Mouse (Mus musculus) limb, embryonic 14.5 days (tissue): Measurements from ENCODE around the gene Tanc1. TPM values are rescaled to one million over a fixed set of nuclear protein-coding genes. Genes with fewer than 3 reads are reported as not detected.

Experiments
- ATAC-seq: fragments of 200-750 bp; cut with Nextera tagmentation; 2 replicates; pipeline ENCODE4 v1.8.0; 2017; ENCODE audit warnings: low read depth, moderate number of reproducible peaks, moderate TSS enrichment; ENCODE audit not compliant: low FRiP score
- DNase-seq: peaks from one replicate; pipeline ENCODE4 v3.0.0-alpha.2; 2015; ENCODE audit warnings: low spot score
- H3K27ac ChIP-seq: fragments of 300-500 bp; sonication (generic); replicated peaks from 2 replicates; pipeline ENCODE4 v1.5.1; 2014; ENCODE audit warnings: low read depth, mild to moderate bottlenecking, low read length, moderate library complexity, mixed read lengths
- H3K27me3 ChIP-seq: fragments of 300-500 bp; sonication (generic); 2 replicates; pipeline ENCODE4 v1.6.1; 2014; ENCODE audit warnings: low read length, mixed read lengths; ENCODE audit not compliant: control insufficient read depth, insufficient read depth
- H3K36me3 ChIP-seq: fragments of 300-500 bp; sonication (generic); 2 replicates; pipeline ENCODE4 v1.6.1; 2014; ENCODE audit warnings: mild to moderate bottlenecking, low read length, moderate library complexity, mixed read lengths; ENCODE audit not compliant: control insufficient read depth, insufficient read depth
- H3K4me1 ChIP-seq: fragments of 300-500 bp; sonication (generic); 2 replicates; pipeline ENCODE4 v1.6.1; 2014; ENCODE audit warnings: antibody characterized with exemption, low read length, mixed read lengths; ENCODE audit not compliant: control insufficient read depth, insufficient read depth
- H3K4me2 ChIP-seq: fragments of 300-500 bp; sonication (generic); replicated peaks from 2 replicates; pipeline ENCODE4 v1.6.1; 2014; ENCODE audit warnings: low read depth, mild to moderate bottlenecking, low read length, moderate library complexity; ENCODE audit not compliant: severe bottlenecking
- H3K4me3 ChIP-seq: fragments of 300-500 bp; sonication (generic); replicated peaks from 2 replicates; pipeline ENCODE4 v1.5.1; 2014; ENCODE audit warnings: low read length
- H3K9ac ChIP-seq: fragments of 300-500 bp; sonication (generic); 2 replicates; pipeline ENCODE4 v1.6.1; 2014; ENCODE audit warnings: mild to moderate bottlenecking, low read depth, low read length, moderate library complexity; ENCODE audit not compliant: severe bottlenecking
- H3K9me3 ChIP-seq: fragments of 300-500 bp; sonication (generic); 2 replicates; pipeline ENCODE4 v1.6.1; 2016; ENCODE audit warnings: low read length; ENCODE audit not compliant: control insufficient read depth
- POLR2A ChIP-seq: fragments of 200-500 bp; IDR thresholded peaks from 2 replicates; pipeline ENCODE4 v1.8.0; 2012; ENCODE audit warnings: inconsistent platforms, mild to moderate bottlenecking, moderate library complexity, borderline replicate concordance; ENCODE audit not compliant: insufficient read depth, insufficient read length; ENCODE audit errors: extremely low read depth
- WGBS: fragments of 180-500 bp; shearing (Covaris S2); extraction: QIAGEN DNeasy Blood & Tissue Kit; methylation state at CpG from one replicate; pipeline ENCODE4 v1.1.7; 2014; 5-methylcytosine and 5-hydroxymethylcytosine counted together
- polyA plus RNA-seq, 2 experiments: library from polyadenylated mRNA; depleted of rRNA in 1 of 2; stranded (reverse) in 1 of 2; unstranded in 1 of 2; fragments of >200 nt; fragmentation: Nextera tagmentation in 1 of 2; extraction: Ambion mirVana in 1 of 2; gene quantifications; 2 replicates each; pipeline versions ENCODE4 v1.2.1 to v1.2.3; 2012 to 2014

Gene Tanc1
- polyA plus RNA-seq, 2 experiments, result 24.1 to 35.3 TPM

- no peak for DNase-seq
- ATAC-seq, result no peak
- peaks cover 46% of the 10 kb centered on the region for H3K4me1 ChIP-seq
Observed at GRCm38 (mm10) chr2:59719831-59720230, 108.0 kb downstream of the Tanc1 start.

GRCm38 (mm10) chr2:59721119-59721518 lies 109.3 kb downstream of the Tanc1 start:
- Histone ChIP-seq H3K9me3 (no peaks in the 10 kb centered on the region), H3K36me3 (peaks cover 7% of the 10 kb centered on the region), H3K4me2 (no peak overlapping the region), H3K4me3 (no peak overlapping the region), H3K27ac (no peak overlapping the region), H3K27me3 (no peaks in the 10 kb centered on the region), H3K9ac (no peak overlapping the region), H3K4me1 (peaks cover 46% of the 10 kb centered on the region)
- ATAC-seq, result 0 out of 2 replicates have a peak, but pooled peaks have one; percentile 16
- DNase-seq, result no peak
- no peak for TF ChIP-seq POLR2A
- 22% methylated on average over 8 of the region's 8 CpGs for WGBS

More at GRCm38 (mm10) chr2:59719831-59720230, 108.0 kb downstream of the Tanc1 start:
- Histone ChIP-seq H3K27ac (no peak overlapping the region), H3K27me3 (no peaks in the 10 kb centered on the region), H3K9me3 (no peaks in the 10 kb centered on the region), H3K4me3 (no peak overlapping the region), H3K9ac (no peak overlapping the region), H3K4me2 (no peak overlapping the region; the same call in 1 of the 2 replicates), H3K36me3 (peaks cover under 1% of the 10 kb centered on the region)
- TF ChIP-seq POLR2A, result no peak
- WGBS, result 49% methylated on average over 4 of the region's 4 CpGs

- H3K36me3 ChIP-seq, result peaks cover 7% of the 10 kb centered on the region
- ATAC-seq (no peak; the same call in 1 of the 2 replicates), DNase-seq (peak; percentile 52)
- no peak overlapping the region for H3K9ac ChIP-seq
- 0 out of 2 replicates have a peak overlapping the region, but pooled peaks have one; percentile 15 for H3K27ac ChIP-seq
- no peak overlapping the region for H3K4me2 ChIP-seq
- no peak overlapping the region for H3K4me3 ChIP-seq
- H3K4me1 ChIP-seq, result peaks cover 46% of the 10 kb centered on the region
- WGBS, result 17% methylated on average over 5 of the region's 5 CpGs
- no peak for TF ChIP-seq POLR2A
- no peaks in the 10 kb centered on the region for H3K27me3 ChIP-seq
- no peaks in the 10 kb centered on the region for H3K9me3 ChIP-seq
Observed at GRCm38 (mm10) chr2:59721758-59722157, 109.9 kb downstream of the Tanc1 start.

- DNase-seq (no peak), ATAC-seq (no peak)
- no peak overlapping the region for H3K4me3 ChIP-seq
- no peaks in the 10 kb centered on the region for H3K27me3 ChIP-seq
- peaks cover 45% of the 10 kb centered on the region for H3K4me1 ChIP-seq
- H3K9me3 ChIP-seq, result no peaks in the 10 kb centered on the region
- 91% methylated on average over 5 of the region's 5 CpGs for WGBS
- H3K4me2 ChIP-seq, result no peak overlapping the region
- H3K27ac ChIP-seq, result no peak overlapping the region
- no peak for TF ChIP-seq POLR2A
- H3K36me3 ChIP-seq, result peaks cover 7% of the 10 kb centered on the region
- H3K9ac ChIP-seq, result no peak overlapping the region
Observed at GRCm38 (mm10) chr2:59723311-59723710, 111.5 kb downstream of the Tanc1 start.

- TF ChIP-seq POLR2A, result no peak
- Histone ChIP-seq H3K4me2 (no peak overlapping the region), H3K36me3 (peaks cover 13% of the 10 kb centered on the region), H3K4me1 (peaks cover 24% of the 10 kb centered on the region), H3K27ac (no peak overlapping the region), H3K9me3 (no peaks in the 10 kb centered on the region), H3K9ac (no peak overlapping the region), H3K27me3 (no peaks in the 10 kb centered on the region), H3K4me3 (no peak overlapping the region)
- ATAC-seq, result no peak
- DNase-seq, result no peak
- WGBS, result 44% methylated on average over 14 of the region's 14 CpGs
Observed at GRCm38 (mm10) chr2:59725518-59726185, 113.8 kb downstream of the Tanc1 start.
